Mouse (Mus musculus): ENCODE results near the gene Zdhhc11.

- TF ChIP-seq CTCF (IDR thresholded peaks at IDR 0.05; ENCODE audit: low read depth, low read length) (no peak), POLR2A (IDR thresholded peaks at IDR 0.05; ENCODE audit: extremely low read depth, insufficient read depth, low read length) (no peak)
These were observed 25.5 kb upstream of the Zdhhc11 start for GRCm38 (mm10) chr13:73938177-73938560.

Data from liver, adult 2 months (tissue).